Mouse (Mus musculus): ENCODE data around the gene Pds5a. TPM values are rescaled to one million over a fixed set of nuclear protein-coding genes. Genes with fewer than 3 reads are reported as not detected.
A peak's percentile ranks its signal among the peaks of the same experiment; 100 is the strongest.

Gene Pds5a
- polyA plus RNA-seq, 1 experiment from 2014 or later, result 13.7 TPM

GRCm38 (mm10) chr5:65638896-65639295 lies 59.2 kb downstream of the Pds5a start:
- DNase-seq (no peak), ATAC-seq (no peak)
- no peaks in the 10 kb centered on the region for H3K4me1 ChIP-seq (ENCODE audit: insufficient read depth)
- no peak overlapping the region for H3K9ac ChIP-seq (replicated peaks)
- TF ChIP-seq CTCF (IDR thresholded peaks at IDR 0.05; ENCODE audit: low read depth), result no peak
- no peak for TF ChIP-seq EP300 (IDR thresholded peaks at IDR 0.05; ENCODE audit: low read depth)
- H3K27me3 ChIP-seq (ENCODE audit: insufficient read depth, low read length), result no peaks in the 10 kb centered on the region
- H3K4me3 ChIP-seq (ENCODE audit: low read depth, low read length), result no peak overlapping the region
- 87% methylated on average over 1 of the region's 1 CpGs for whole genome bisulfite sequencing (ENCODE audit: insufficient replicate concordance)
- H3K9me3 ChIP-seq (ENCODE audit: low read length), result no peaks in the 10 kb centered on the region
- no peak overlapping the region for H3K4me2 ChIP-seq (ENCODE audit: low read depth, low read length)
- no peak overlapping the region for H3K27ac ChIP-seq (ENCODE audit: low read depth)
- H3K36me3 ChIP-seq (replicated peaks; ENCODE audit: insufficient read depth, low read length), result peaks cover 74% of the 10 kb centered on the region

- DNase-seq, result no peak
- H3K36me3 ChIP-seq (replicated peaks; ENCODE audit: insufficient read depth, low read length), result peaks cover 65% of the 10 kb centered on the region
Measured at GRCm38 (mm10) chr5:65624340-65624739, 73.7 kb downstream of the Pds5a start.

DNA sequence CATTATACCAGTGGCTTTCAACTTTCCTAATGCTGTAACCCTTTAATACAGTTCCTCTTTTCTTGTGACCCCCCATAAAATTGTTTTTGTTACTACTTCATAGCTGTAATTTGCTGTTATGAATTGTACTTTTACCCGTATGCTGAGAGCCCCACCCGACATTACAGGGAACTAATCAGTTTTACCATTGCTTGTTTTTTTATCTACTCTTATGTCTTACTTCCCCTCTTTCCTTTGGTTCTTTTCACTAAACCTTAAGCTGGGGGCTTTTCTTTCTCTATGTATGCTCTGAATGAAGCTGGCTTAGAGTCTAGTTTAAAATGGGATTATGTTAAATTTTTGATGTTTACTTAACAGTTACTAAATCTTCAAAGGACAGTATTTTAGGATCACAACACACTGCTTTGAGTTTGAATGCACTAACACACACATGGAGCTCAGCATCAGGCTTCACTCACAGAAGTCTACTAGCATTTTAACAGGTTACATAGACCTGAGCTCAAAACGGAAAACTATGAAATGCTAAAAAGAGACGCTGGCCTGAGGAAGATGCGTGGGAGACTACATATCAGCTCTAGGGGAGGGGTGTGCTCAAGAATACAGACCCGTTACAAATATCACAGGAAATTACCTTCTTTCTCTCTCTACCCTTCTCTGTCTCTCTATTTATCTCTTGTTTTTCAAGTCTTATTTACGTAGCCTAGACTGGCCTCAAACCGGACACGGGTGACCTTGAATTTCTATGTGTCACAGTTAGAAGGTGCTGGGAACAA lies 84.7 kb downstream of the Pds5a start:
- Histone ChIP-seq H3K36me3 (replicated peaks; ENCODE audit: insufficient read depth, low read length) (peaks cover 57% of the 10 kb centered on the region), H3K27ac (ENCODE audit: low read depth) (no peak overlapping the region), H3K4me3 (ENCODE audit: low read depth, low read length) (no peak overlapping the region), H3K27me3 (ENCODE audit: insufficient read depth, low read length) (no peaks in the 10 kb centered on the region), H3K9me3 (ENCODE audit: low read length) (no peaks in the 10 kb centered on the region), H3K4me2 (ENCODE audit: low read depth, low read length) (no peak overlapping the region), H3K9ac (replicated peaks) (no peak overlapping the region), H3K4me1 (ENCODE audit: insufficient read depth) (no peaks in the 10 kb centered on the region)
- WGBS (ENCODE audit: insufficient replicate concordance), result 58% methylated on average over 9 of the region's 9 CpGs
- ATAC-seq (no peak), DNase-seq (no peak)
- TF ChIP-seq CTCF (IDR thresholded peaks at IDR 0.05; ENCODE audit: low read depth) (no peak), EP300 (IDR thresholded peaks at IDR 0.05; ENCODE audit: low read depth) (no peak)

More at GRCm38 (mm10) chr5:65624340-65624739, 73.7 kb downstream of the Pds5a start:
- H3K4me2 ChIP-seq (ENCODE audit: low read depth, low read length), result no peak overlapping the region
- peak overlapping the region; percentile 52; the same call in 1 of the 2 replicates for H3K27ac ChIP-seq (ENCODE audit: low read depth)
- peak; percentile 84 for ATAC-seq
- no peaks in the 10 kb centered on the region for H3K4me1 ChIP-seq (ENCODE audit: insufficient read depth)
- H3K27me3 ChIP-seq (ENCODE audit: insufficient read depth, low read length), result no peaks in the 10 kb centered on the region
- no peak overlapping the region for H3K9ac ChIP-seq (replicated peaks)
- no peak overlapping the region for H3K4me3 ChIP-seq (ENCODE audit: low read depth, low read length)
- no peak for TF ChIP-seq CTCF (IDR thresholded peaks at IDR 0.05; ENCODE audit: low read depth)
- TF ChIP-seq EP300 (IDR thresholded peaks at IDR 0.05; ENCODE audit: low read depth), result no peak
- no peaks in the 10 kb centered on the region for H3K9me3 ChIP-seq (ENCODE audit: low read length)

DNA sequence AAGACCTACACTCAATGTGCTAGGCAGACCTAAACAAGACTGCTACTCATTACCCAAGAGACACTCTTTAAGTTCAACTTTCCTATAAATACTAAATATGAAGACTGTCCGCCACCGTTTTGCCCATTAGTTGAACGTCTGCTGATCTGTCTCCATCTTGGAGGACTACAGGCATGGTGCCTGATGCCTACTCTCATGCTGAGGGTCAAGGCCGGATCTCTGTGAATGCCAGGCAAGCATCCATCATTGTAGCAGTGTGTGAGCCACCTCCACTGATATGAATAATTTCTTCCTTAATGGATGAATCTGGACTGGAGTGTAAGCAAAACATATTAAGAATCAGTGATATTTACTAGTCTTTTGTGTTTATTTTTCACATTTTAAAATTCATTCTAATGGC lies 87.5 kb downstream of the Pds5a start:
- ATAC-seq, result no peak
- no peaks in the 10 kb centered on the region for H3K27me3 ChIP-seq (ENCODE audit: insufficient read depth, low read length)
- no peak overlapping the region for H3K9ac ChIP-seq (replicated peaks)
- no peaks in the 10 kb centered on the region for H3K4me1 ChIP-seq (ENCODE audit: insufficient read depth)
- H3K4me3 ChIP-seq (ENCODE audit: low read depth, low read length), result no peak overlapping the region
- H3K27ac ChIP-seq (ENCODE audit: low read depth), result no peak overlapping the region
- TF ChIP-seq CTCF (IDR thresholded peaks at IDR 0.05; ENCODE audit: low read depth) (no peak), EP300 (IDR thresholded peaks at IDR 0.05; ENCODE audit: low read depth) (no peak)
- DNase-seq, result no peak
- no peak overlapping the region for H3K4me2 ChIP-seq (ENCODE audit: low read depth, low read length)
- H3K36me3 ChIP-seq (replicated peaks; ENCODE audit: insufficient read depth, low read length), result peaks cover 46% of the 10 kb centered on the region
- WGBS (ENCODE audit: insufficient replicate concordance), result 89% methylated on average over 4 of the region's 4 CpGs
- H3K9me3 ChIP-seq (ENCODE audit: low read length), result no peaks in the 10 kb centered on the region

GRCm38 (mm10) chr5:65609769-65610168 lies 88.3 kb downstream of the Pds5a start:
- H3K9ac ChIP-seq (replicated peaks), result no peak overlapping the region
- no peak overlapping the region for H3K4me2 ChIP-seq (ENCODE audit: low read depth, low read length)
- 69% methylated on average over 5 of the region's 5 CpGs for WGBS (ENCODE audit: insufficient replicate concordance)
- H3K27me3 ChIP-seq (ENCODE audit: insufficient read depth, low read length), result no peaks in the 10 kb centered on the region
- H3K36me3 ChIP-seq (replicated peaks; ENCODE audit: insufficient read depth, low read length), result peaks cover 42% of the 10 kb centered on the region
- ATAC-seq, result peak; percentile 87
- TF ChIP-seq CTCF (IDR thresholded peaks at IDR 0.05; ENCODE audit: low read depth) (no peak), EP300 (IDR thresholded peaks at IDR 0.05; ENCODE audit: low read depth) (no peak)
- H3K4me3 ChIP-seq (ENCODE audit: low read depth, low read length), result no peak overlapping the region
- DNase-seq, result no peak
- no peaks in the 10 kb centered on the region for H3K9me3 ChIP-seq (ENCODE audit: low read length)
- H3K27ac ChIP-seq (ENCODE audit: low read depth), result no peak overlapping the region
- H3K4me1 ChIP-seq (ENCODE audit: insufficient read depth), result no peaks in the 10 kb centered on the region

- H3K4me1 ChIP-seq (ENCODE audit: insufficient read depth), result no peaks in the 10 kb centered on the region
- H3K4me2 ChIP-seq (ENCODE audit: low read depth, low read length), result no peak overlapping the region
- no peaks in the 10 kb centered on the region for H3K27me3 ChIP-seq (ENCODE audit: insufficient read depth, low read length)
- WGBS (ENCODE audit: insufficient replicate concordance), result 90% methylated on average over 1 of the region's 1 CpGs
- ATAC-seq (peak; percentile 65), DNase-seq (no peak)
- H3K36me3 ChIP-seq (replicated peaks; ENCODE audit: insufficient read depth, low read length), result peaks cover 28% of the 10 kb centered on the region
- no peak overlapping the region for H3K27ac ChIP-seq (ENCODE audit: low read depth)
- no peak overlapping the region for H3K9ac ChIP-seq (replicated peaks)
- no peak overlapping the region for H3K4me3 ChIP-seq (ENCODE audit: low read depth, low read length)
- no peaks in the 10 kb centered on the region for H3K9me3 ChIP-seq (ENCODE audit: low read length)
- TF ChIP-seq CTCF (IDR thresholded peaks at IDR 0.05; ENCODE audit: low read depth) (no peak), EP300 (IDR thresholded peaks at IDR 0.05; ENCODE audit: low read depth) (no peak)
Measured at GRCm38 (mm10) chr5:65606820-65607219, 91.3 kb downstream of the Pds5a start.

All from liver, postnatal 0 days (tissue).